Mouse (Mus musculus) layer of hippocampus, postnatal 36 days (tissue): ENCODE measurements at regions not wholly inside any gene's neighbourhood (a gene's known extent, or its start where the extent isn't known, plus 50 kb on each side); places are given as distances from the start of the nearest gene placed in this dataset.

ENCODE experiments used
- DNase-seq, 2 experiments: peaks; one replicate each; pipeline ENCODE4 v3.0.0; 2022

- DNase-seq, result no peak
Observed at GRCm38 (mm10) chr10:98842721-98843120, 71.5 kb upstream of the Atp2b1 start.

- no peak for DNase-seq
Observed at GRCm38 (mm10) chr10:98849851-98850250, 64.4 kb upstream of the Atp2b1 start.

GRCm38 (mm10) chr10:98857395-98857794 lies 56.8 kb upstream of the Atp2b1 start:
- DNase-seq, result no peak

GRCm38 (mm10) chr10:98861521-98861920 lies 52.7 kb upstream of the Atp2b1 start:
- no peak for DNase-seq

- DNase-seq, result no peak
Observed at GRCm38 (mm10) chr10:98862712-98863111, 51.5 kb upstream of the Atp2b1 start.

- no peak for DNase-seq
Observed at GRCm38 (mm10) chr10:98864384-98864783, 49.8 kb upstream of the Atp2b1 start.
